Mouse (Mus musculus): Measurements from ENCODE around the gene Lhx5.

The Lhx5 gene

GRCm38 (mm10) chr5:120467026-120467425 is 35.5 kb downstream of the Lhx5 start:
- no peak for DNase-seq

GRCm38 (mm10) chr5:120468336-120468735 is 36.8 kb downstream of the Lhx5 start:
- DNase-seq, result no peak

DNA sequence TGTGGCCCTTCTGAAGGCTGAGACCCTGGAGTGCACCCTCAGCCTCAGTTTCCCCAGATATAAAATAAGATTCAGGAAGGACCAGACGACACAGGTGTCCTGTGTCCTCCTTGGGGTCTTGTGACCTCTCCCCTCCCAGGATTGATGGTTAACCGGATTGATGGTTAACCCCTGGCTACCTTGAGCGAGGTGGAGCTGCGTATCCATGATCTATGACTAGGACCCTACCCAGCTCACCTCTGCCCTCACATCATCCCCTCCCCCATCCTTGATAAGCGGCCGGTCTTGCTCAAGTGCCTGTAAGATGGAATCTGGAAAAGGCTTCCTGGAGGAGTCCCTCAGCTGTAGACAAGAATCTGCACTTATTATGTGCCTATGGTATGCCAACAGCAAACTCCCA is 37.3 kb downstream of the Lhx5 start:
- DNase-seq, result no peak

DNA sequence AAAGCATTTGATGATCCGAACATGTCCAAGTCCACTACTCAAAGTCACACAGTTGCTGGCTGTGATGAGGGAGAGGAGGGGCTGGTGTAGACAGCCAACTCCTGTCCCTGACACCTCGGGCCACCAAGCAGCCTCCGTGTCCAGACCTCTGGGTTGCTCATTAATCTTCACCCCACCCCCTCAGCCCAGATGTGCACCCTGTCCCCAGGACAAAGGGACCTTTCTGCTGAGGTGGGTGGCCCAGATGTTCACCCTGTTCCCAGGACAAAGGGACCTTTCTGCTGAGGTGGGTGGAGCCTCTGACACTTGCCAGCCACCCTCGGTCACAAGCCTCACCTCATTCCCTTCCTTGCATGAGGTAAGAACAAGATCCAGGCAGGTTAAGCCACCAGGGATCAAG is 40.0 kb downstream of the Lhx5 start:
- no peak for DNase-seq

DNA sequence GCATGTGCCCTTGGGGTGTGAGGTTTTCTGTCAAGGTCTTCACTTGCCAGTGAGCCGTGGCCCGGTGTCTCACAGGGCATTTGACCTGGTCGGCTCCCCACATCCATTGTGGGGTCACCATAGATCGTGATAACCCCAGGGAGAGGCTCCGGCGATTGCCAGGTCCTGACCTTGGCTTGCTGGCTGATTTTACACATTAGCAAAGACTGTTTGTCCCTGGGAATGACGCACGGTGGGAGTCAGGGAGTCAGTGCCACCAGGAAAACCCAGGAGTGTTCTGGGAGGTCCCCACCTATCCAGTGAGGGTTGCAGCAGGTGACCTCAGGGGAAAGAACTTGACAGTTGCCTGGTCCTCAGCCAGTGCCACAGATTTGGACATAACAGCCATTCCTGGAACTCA is 41.3 kb downstream of the Lhx5 start, which contains the start of gene Sdsl:
Sdsl (minus strand) TSS at position 41 of the 400 bp plus-strand sequence.
- DNase-seq, result no peak

- DNase-seq, result no peak
Measured at GRCm38 (mm10) chr5:120473361-120473760, 41.9 kb downstream of the Lhx5 start.

DNA sequence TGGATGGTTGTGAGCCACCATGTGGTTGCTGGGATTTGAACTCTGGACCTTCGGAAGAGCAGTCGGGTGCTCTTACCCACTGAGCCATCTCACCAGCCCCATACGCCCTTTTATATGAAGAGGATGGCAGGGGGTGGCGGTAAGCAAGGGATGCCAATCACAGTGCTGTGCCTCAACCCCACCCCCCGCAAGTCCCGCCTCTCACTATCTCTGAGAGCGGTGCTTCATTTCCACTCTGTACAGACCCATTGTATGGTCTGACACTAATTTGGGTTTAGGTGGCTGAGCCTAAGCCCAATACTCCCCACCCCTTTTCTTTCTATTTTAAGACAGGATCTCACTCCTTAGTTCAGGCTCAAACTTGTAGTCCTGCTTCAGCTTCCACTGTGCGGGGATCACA is 44.4 kb downstream of the Lhx5 start:
- no peak for DNase-seq

DNA sequence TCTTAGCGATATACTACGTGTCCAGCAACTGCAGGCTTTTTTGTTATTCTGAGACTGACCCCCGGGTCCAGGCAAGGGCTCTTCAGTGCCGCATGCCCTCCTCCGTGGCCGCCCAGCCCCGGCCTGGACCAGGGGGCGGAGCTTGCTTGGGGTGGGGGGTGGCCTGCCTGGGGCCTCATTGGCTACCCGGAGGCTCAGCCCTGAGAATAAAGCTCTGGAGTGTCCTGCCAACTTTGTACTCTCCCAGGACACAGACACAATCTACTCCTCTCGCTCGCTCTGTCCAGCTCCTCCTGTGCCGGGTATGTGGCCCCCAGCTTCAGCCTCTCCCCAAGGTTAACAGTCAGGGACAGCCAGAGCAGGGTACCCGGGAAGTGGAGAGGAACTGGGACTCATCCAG is 44.8 kb downstream of the Lhx5 start, which contains the start of gene Sds:
Sds (plus strand) TSS at position 231 of the 400 bp plus-strand sequence.
- no peak for DNase-seq

- no peak for DNase-seq
Measured at GRCm38 (mm10) chr5:120477993-120478392, 46.5 kb downstream of the Lhx5 start.

GRCm38 (mm10) chr5:120479538-120479937 is 48.0 kb downstream of the Lhx5 start:
- peak; percentile 30 to 45 for DNase-seq

GRCm38 (mm10) chr5:120481205-120481604 is 49.7 kb downstream of the Lhx5 start:
- no peak for DNase-seq

DNA sequence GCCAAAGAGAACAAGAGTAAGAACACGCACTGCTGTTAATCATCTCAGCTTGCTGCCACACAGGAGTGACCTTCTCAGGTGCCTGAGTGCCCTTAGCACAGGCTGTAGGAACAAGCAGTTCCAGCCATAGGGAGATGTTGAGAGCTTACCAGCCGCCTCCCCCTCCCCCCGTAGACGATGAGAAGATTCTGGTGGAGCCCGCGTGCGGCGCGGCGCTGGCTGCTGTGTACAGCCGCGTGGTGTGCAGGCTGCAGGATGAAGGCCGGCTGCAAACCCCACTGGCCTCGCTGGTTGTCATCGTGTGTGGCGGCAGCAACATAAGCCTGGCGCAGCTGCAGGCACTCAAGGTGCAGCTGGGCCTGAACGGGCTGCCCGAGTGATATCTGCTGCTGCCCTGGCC is 51.9 kb downstream of the Lhx5 start:
- no peak for DNase-seq

DNA sequence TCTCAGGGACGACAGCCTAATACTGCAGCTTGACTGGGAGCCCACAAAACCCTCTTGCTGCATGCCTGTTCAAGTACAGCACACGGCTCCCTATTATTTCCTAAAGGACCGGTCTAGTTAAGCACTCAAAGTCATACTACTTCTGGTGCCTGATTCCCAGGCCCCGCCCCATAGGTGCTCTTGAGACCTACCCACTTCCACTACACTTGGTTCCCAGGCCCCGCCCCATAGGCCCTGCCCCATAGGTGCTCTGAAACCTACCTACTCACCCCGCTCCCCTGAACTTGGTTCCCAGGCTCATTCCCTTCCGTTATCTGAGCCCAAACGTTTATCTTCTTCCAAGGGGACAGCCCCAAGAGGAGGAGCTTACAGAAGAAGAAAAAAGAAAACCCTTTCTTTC is 56.3 kb downstream of the Lhx5 start:
- DNase-seq, result no peak

DNA sequence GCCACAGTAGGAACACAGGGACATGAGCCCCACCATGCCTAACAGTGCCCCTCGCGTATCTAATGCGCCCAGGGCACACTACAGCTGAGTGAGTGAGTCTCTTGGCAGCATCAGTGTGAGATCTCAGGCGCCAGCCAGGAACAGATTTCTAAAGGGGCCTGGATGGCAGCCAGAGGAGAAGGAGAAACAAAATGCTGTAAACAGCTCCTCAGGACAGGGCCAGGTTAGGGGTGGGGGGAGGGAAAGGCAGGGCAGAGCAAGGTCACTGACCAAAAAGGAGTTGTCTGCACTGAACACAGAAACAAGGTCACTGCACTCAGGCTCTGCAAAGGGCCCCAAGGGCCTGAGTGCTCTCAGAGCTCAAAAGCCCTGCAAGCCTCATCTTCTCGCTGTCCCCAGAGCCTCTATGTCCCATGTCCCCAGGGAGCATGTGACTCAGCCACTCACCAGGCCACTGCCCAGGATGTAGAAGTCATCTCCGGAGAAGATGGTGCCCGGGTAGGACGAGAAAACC is 59.2 kb downstream of the Lhx5 start:
- no peak for DNase-seq
